Mouse (Mus musculus): ENCODE results near the gene Ptov1. TPM values are rescaled to one million over a fixed set of nuclear protein-coding genes. Genes with fewer than 3 reads are reported as not detected.

Gene Ptov1
- total RNA-seq, 2 experiments from 2014 or later = 210 to 216 TPM

- no peak for DNase-seq
Measured at GRCm38 (mm10) chr7:44814423-44814822, 55.2 kb downstream of the Ptov1 start.

GRCm38 (mm10) chr7:44813985-44814384 lies 55.6 kb downstream of the Ptov1 start:
- peak; percentile 1 for DNase-seq

Small RNA genes lying within 50 kb of the gene (microRNA-seq; reads per million reads assigned to microRNA genes)
- gene Mir707 = 0 reads per million in 2 experiments

Other genes with a start within 250 kb of the Ptov1 start
- gene Myh14, start 198.9 kb downstream of the Ptov1 start, total RNA-seq (2021) = 10 to 100 TPM; 21.4 to 23.3 TPM
- gene Izumo2, start 161.0 kb downstream of the Ptov1 start, total RNA-seq (2021) = not detected
- 10 to 100 TPM; 16.7 to 18.5 TPM for gene Vrk3, start 121.4 kb downstream of the Ptov1 start, total RNA-seq (2021)
- under 1 TPM in 1 of 2 experiments, not detected in 1; 0.29 TPM for gene Zfp473, start 118.7 kb downstream of the Ptov1 start, total RNA-seq (2021)
- gene Nup62, start 53.7 kb downstream of the Ptov1 start, total RNA-seq (2021) = 10 to 100 TPM; 28.0 to 35.3 TPM
- gene Il4i1, start 53.4 kb downstream of the Ptov1 start, total RNA-seq (2021) = 1 to 10 TPM; 1.9 to 2.3 TPM
- gene Atf5, start 53.1 kb downstream of the Ptov1 start, total RNA-seq (2021) = 10 to 100 TPM; 55.1 to 60.5 TPM
- gene Akt1s1, start 20.8 kb downstream of the Ptov1 start, total RNA-seq (2021) = 10 to 100 TPM; 84.2 to 86.4 TPM
- 10 to 100 TPM; 41.7 to 49.0 TPM for gene Tbc1d17, start 20.7 kb downstream of the Ptov1 start, total RNA-seq (2021)
- 10 to 100 TPM; 14.4 to 16.5 TPM for gene Pnkp, start 12.6 kb downstream of the Ptov1 start, total RNA-seq (2021)
- 10 to 100 TPM; 44.7 to 53.5 TPM for gene Med25, start 22.9 kb upstream of the Ptov1 start, total RNA-seq (2021)
- gene Fuz, start 26.3 kb upstream of the Ptov1 start, total RNA-seq (2021) = 10 to 100 TPM; 15.0 to 18.1 TPM
- 10 to 100 TPM; 59.0 to 65.0 TPM for gene Ap2a1, start 59.7 kb upstream of the Ptov1 start, total RNA-seq (2021)
- gene Tsks, start 73.4 kb upstream of the Ptov1 start, total RNA-seq (2021) = not detected
- gene Cpt1c, start 105.1 kb upstream of the Ptov1 start, total RNA-seq (2021) = 1 to 10 TPM; 4.4 to 5.7 TPM
- 100 to 1,000 TPM; 267 to 271 TPM for gene Prmt1, start 116.8 kb upstream of the Ptov1 start, total RNA-seq (2021)
- 10 to 100 TPM; 26.5 to 35.8 TPM for gene Irf3, start 127.9 kb upstream of the Ptov1 start, total RNA-seq (2021)
- gene Bcl2l12, start 128.9 kb upstream of the Ptov1 start, total RNA-seq (2021) = 10 to 100 TPM; 10.8 to 14.0 TPM
- 10 to 100 TPM; 47.7 to 55.8 TPM for gene Scaf1, start 146.6 kb upstream of the Ptov1 start, total RNA-seq (2021)
- 10 to 100 TPM; 75.5 to 80.6 TPM for gene Rras, start 148.2 kb upstream of the Ptov1 start, total RNA-seq (2021)
- 10 to 100 TPM; 36.0 to 43.1 TPM for gene Prr12, start 183.1 kb upstream of the Ptov1 start, total RNA-seq (2021)
- gene Nosip, start 192.6 kb upstream of the Ptov1 start, total RNA-seq (2021) = 10 to 100 TPM; 35.9 to 40.5 TPM
- 10 to 100 TPM in 1 of 2 experiments, 1 to 10 TPM in 1; 8.5 to 10.7 TPM for gene Prrg2, start 192.9 kb upstream of the Ptov1 start, total RNA-seq (2021)
- 100 to 1,000 TPM; 103 to 148 TPM for gene Rcn3, start 222.4 kb upstream of the Ptov1 start, total RNA-seq (2021)
- gene Fcgrt, start 234.1 kb upstream of the Ptov1 start, total RNA-seq (2021) = 10 to 100 TPM; 70.9 to 75.2 TPM

Data from gastrocnemius, postnatal 10 days (tissue).